Mouse (Mus musculus) hindbrain, postnatal 0 days (tissue): ENCODE data around the gene Traf5. TPM values are rescaled to one million over a fixed set of nuclear protein-coding genes. Genes with fewer than 3 reads are reported as not detected.

ENCODE experiments used
- ATAC-seq: fragments of 200-750 bp; cut with Nextera tagmentation; 2 replicates; pipeline ENCODE4 v1.8.0; 2017; ENCODE audit warnings: mild to moderate bottlenecking, moderate TSS enrichment, moderate library complexity
- DNase-seq: peaks from one replicate; pipeline ENCODE4 v3.0.0-alpha.2; 2015; ENCODE audit warnings: low spot score
- H3K27ac ChIP-seq: fragments of 300-500 bp; sonication (generic); 2 replicates; pipeline ENCODE4 v1.5.1; 2014; ENCODE audit warnings: mild to moderate bottlenecking
- H3K27me3 ChIP-seq: fragments of 300-500 bp; sonication (generic); 2 replicates; pipeline ENCODE4 v1.6.1; 2014; ENCODE audit warnings: low read length, mixed read lengths; ENCODE audit not compliant: insufficient read depth
- H3K36me3 ChIP-seq: fragments of 300-500 bp; sonication (generic); 2 replicates; pipeline ENCODE4 v1.6.1; 2014; ENCODE audit warnings: low read length, mixed read lengths; ENCODE audit not compliant: insufficient read depth
- H3K4me1 ChIP-seq: fragments of 300-500 bp; sonication (generic); 2 replicates; pipeline ENCODE4 v1.6.1; 2014; ENCODE audit warnings: antibody characterized with exemption, low read length, mixed read lengths; ENCODE audit not compliant: insufficient read depth
- H3K4me2 ChIP-seq: fragments of 300-500 bp; sonication (generic); 2 replicates; pipeline ENCODE4 v1.6.1; 2014; ENCODE audit warnings: low read depth, mild to moderate bottlenecking, low read length, moderate library complexity, mixed read lengths
- H3K4me3 ChIP-seq: fragments of 300-500 bp; sonication (generic); 2 replicates; pipeline ENCODE4 v1.5.1; 2014; ENCODE audit warnings: low read length
- H3K9ac ChIP-seq: fragments of 300-500 bp; sonication (generic); replicated peaks from 2 replicates; pipeline ENCODE4 v1.6.1; 2014; ENCODE audit warnings: mild to moderate bottlenecking, low read length, moderate library complexity, mixed read lengths
- H3K9me3 ChIP-seq: fragments of 300-500 bp; sonication (generic); 2 replicates; pipeline ENCODE4 v1.6.1; 2016; ENCODE audit warnings: low read length, mixed read lengths
- CTCF ChIP-seq: IDR thresholded peaks from 2 replicates; pipeline ENCODE4 v1.5.1; 2016; ENCODE audit warnings: antibody characterized with exemption, control low read depth, low read depth
- WGBS: fragments of 180-500 bp; shearing (Covaris S2); extraction: QIAGEN DNeasy Blood & Tissue Kit; methylation state at CpG from one replicate; pipeline ENCODE4 v1.1.7; 2014; 5-methylcytosine and 5-hydroxymethylcytosine counted together
- polyA plus RNA-seq: library from polyadenylated mRNA; unstranded; fragments of >200 nt; fragmentation: Nextera tagmentation; extraction: Ambion mirVana; gene quantifications from 2 replicates; pipeline ENCODE4 v1.2.1, GENCODE M21; 2015
- total RNA-seq: library from RNA; depleted of rRNA; stranded (reverse); fragments of >200 nt; gene quantifications from 2 replicates; pipeline ENCODE4 v1.2.3, GENCODE M21; 2014

Traf5 gene
- total and polyA plus RNA-seq, 2 experiments from 2014 or later = 1.4 to 7.3 TPM

- no peaks in the 10 kb centered on the region for H3K36me3 ChIP-seq
- no peaks in the 10 kb centered on the region for H3K4me1 ChIP-seq
- 63% methylated on average over 3 of the region's 3 CpGs for WGBS
- TF ChIP-seq CTCF = no peak
- H3K9ac ChIP-seq = no peak overlapping the region
- H3K4me3 ChIP-seq = no peak overlapping the region
- H3K9me3 ChIP-seq = no peaks in the 10 kb centered on the region
- no peak overlapping the region for H3K4me2 ChIP-seq
- ATAC-seq (no peak), DNase-seq (no peak)
- no peak overlapping the region for H3K27ac ChIP-seq
- H3K27me3 ChIP-seq = no peaks in the 10 kb centered on the region
Observed at GRCm38 (mm10) chr1:191957321-191957720, 135.0 kb downstream of the Traf5 start.

GRCm38 (mm10) chr1:191956871-191957270 lies 135.5 kb downstream of the Traf5 start:
- TF ChIP-seq CTCF = no peak
- no peaks in the 10 kb centered on the region for H3K27me3 ChIP-seq
- ATAC-seq = no peak
- H3K9me3 ChIP-seq = no peaks in the 10 kb centered on the region
- 87% methylated on average over 2 of the region's 2 CpGs for WGBS
- peak overlapping the region; percentile 56; the same call in 1 of the 2 replicates for H3K27ac ChIP-seq
- H3K4me3 ChIP-seq = no peak overlapping the region
- no peaks in the 10 kb centered on the region for H3K36me3 ChIP-seq
- DNase-seq = peak; percentile 28
- H3K4me2 ChIP-seq = no peak overlapping the region
- no peaks in the 10 kb centered on the region for H3K4me1 ChIP-seq
- H3K9ac ChIP-seq = no peak overlapping the region

- Histone ChIP-seq H3K27ac (peak overlapping the region; percentile 56; the same call in 1 of the 2 replicates), H3K27me3 (no peaks in the 10 kb centered on the region), H3K4me1 (no peaks in the 10 kb centered on the region), H3K9me3 (no peaks in the 10 kb centered on the region), H3K4me2 (no peak overlapping the region), H3K9ac (no peak overlapping the region), H3K4me3 (no peak overlapping the region), H3K36me3 (no peaks in the 10 kb centered on the region)
- TF ChIP-seq CTCF = no peak
- ATAC-seq (0 out of 2 replicates have a peak, but pooled peaks have one; percentile 27), DNase-seq (no peak)
- WGBS = 70% methylated on average over 3 of the region's 3 CpGs
Observed at GRCm38 (mm10) chr1:191956261-191956660, 136.1 kb downstream of the Traf5 start.

- no peaks in the 10 kb centered on the region for H3K27me3 ChIP-seq
- H3K4me2 ChIP-seq = no peak overlapping the region
- H3K9ac ChIP-seq = no peak overlapping the region
- no peaks in the 10 kb centered on the region for H3K36me3 ChIP-seq
- no peak for TF ChIP-seq CTCF
- H3K4me3 ChIP-seq = no peak overlapping the region
- H3K4me1 ChIP-seq = no peaks in the 10 kb centered on the region
- H3K27ac ChIP-seq = no peak overlapping the region
- ATAC-seq (no peak), DNase-seq (no peak)
- 68% methylated on average over 3 of the region's 3 CpGs for WGBS
- no peaks in the 10 kb centered on the region for H3K9me3 ChIP-seq
Observed at GRCm38 (mm10) chr1:191955101-191955500, 137.3 kb downstream of the Traf5 start.

GRCm38 (mm10) chr1:191952733-191953335 lies 139.5 kb downstream of the Traf5 start:
- Histone ChIP-seq H3K4me3 (no peak overlapping the region), H3K9ac (no peak overlapping the region), H3K4me2 (no peak overlapping the region), H3K27ac (no peak overlapping the region), H3K9me3 (no peaks in the 10 kb centered on the region), H3K36me3 (no peaks in the 10 kb centered on the region), H3K27me3 (no peaks in the 10 kb centered on the region), H3K4me1 (no peaks in the 10 kb centered on the region)
- ATAC-seq = no peak
- DNase-seq = no peak
- WGBS = 85% methylated on average over 11 of the region's 11 CpGs
- TF ChIP-seq CTCF = no peak

- Histone ChIP-seq H3K27me3 (no peaks in the 10 kb centered on the region), H3K9ac (no peak overlapping the region), H3K27ac (no peak overlapping the region), H3K36me3 (no peaks in the 10 kb centered on the region), H3K4me3 (no peak overlapping the region), H3K9me3 (no peaks in the 10 kb centered on the region), H3K4me1 (no peaks in the 10 kb centered on the region), H3K4me2 (no peak overlapping the region)
- ATAC-seq (no peak), DNase-seq (no peak)
- 61% methylated on average over 2 of the region's 2 CpGs for WGBS
- TF ChIP-seq CTCF = no peak
Observed at GRCm38 (mm10) chr1:191950611-191951010, 141.7 kb downstream of the Traf5 start.

- H3K4me3 ChIP-seq = no peak overlapping the region
- TF ChIP-seq CTCF = no peak
- no peaks in the 10 kb centered on the region for H3K9me3 ChIP-seq
- H3K27me3 ChIP-seq = no peaks in the 10 kb centered on the region
- no peak overlapping the region for H3K27ac ChIP-seq
- no peaks in the 10 kb centered on the region for H3K4me1 ChIP-seq
- ATAC-seq = no peak
- DNase-seq = no peak
- no peaks in the 10 kb centered on the region for H3K36me3 ChIP-seq
- no peak overlapping the region for H3K9ac ChIP-seq
- 69% methylated on average over 8 of the region's 8 CpGs for WGBS
- H3K4me2 ChIP-seq = no peak overlapping the region
Observed at GRCm38 (mm10) chr1:191948600-191948999, 143.8 kb downstream of the Traf5 start.
